Mouse (Mus musculus) G1E (cell line): Measurements from ENCODE around the gene R3hdm2.

ENCODE experiments used
- CTCF ChIP-seq: IDR thresholded peaks from 2 replicates; pipeline ENCODE4 v1.5.1; 2012; ENCODE audit warnings: low read depth, low read length, inconsistent platforms, mixed read lengths
- GATA1 ChIP-seq: IDR thresholded peaks from 2 replicates; pipeline ENCODE4 v1.6.1; 2012; ENCODE audit warnings: borderline replicate concordance, low read length, inconsistent platforms, mixed read lengths
- POLR2AphosphoS5 ChIP-seq: IDR thresholded peaks from 2 replicates; pipeline ENCODE4 v1.6.1; 2012; ENCODE audit warnings: low read depth, low read length, inconsistent platforms; ENCODE audit not compliant: insufficient replicate concordance

DNA sequence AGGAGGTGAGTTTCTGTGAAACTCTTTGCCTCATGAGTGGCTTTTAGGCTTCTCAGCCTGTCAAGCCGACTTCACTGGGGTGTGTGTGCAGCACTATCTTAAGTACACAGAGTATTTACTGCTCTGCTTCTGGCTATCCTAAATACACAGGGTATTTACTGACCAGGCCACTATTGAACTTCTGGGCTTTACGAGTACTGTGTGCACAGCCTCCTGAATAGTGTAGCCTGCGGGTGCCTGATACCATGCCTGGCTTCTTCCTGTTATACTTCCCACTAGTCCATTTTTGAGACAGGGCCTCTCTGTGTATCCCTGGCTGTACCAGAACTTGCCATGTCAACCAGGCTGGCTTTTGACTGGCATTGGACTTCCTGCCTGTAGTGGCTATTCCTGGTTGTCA lies 2.4 kb upstream of the R3hdm2 start:
- no peak for TF ChIP-seq CTCF
- TF ChIP-seq GATA1, result no peak
- no peak for TF ChIP-seq POLR2AphosphoS5
